Mouse (Mus musculus) testis, adult 2 months (tissue): ENCODE data around the gene Ccr5.

ENCODE experiments used
- CTCF ChIP-seq: fragments of 200-500 bp; IDR thresholded peaks from 2 replicates; pipeline ENCODE4 v1.5.1; 2012; ENCODE audit warnings: low read depth, mild to moderate bottlenecking, inconsistent platforms, low read length, moderate library complexity; ENCODE audit not compliant: control insufficient read depth, insufficient read depth, insufficient replicate concordance
- POLR2A ChIP-seq: fragments of 200-500 bp; IDR thresholded peaks from 2 replicates; pipeline ENCODE4 v1.6.1; 2012; ENCODE audit warnings: low read depth, mild to moderate bottlenecking, inconsistent platforms, low read length, moderate library complexity; ENCODE audit not compliant: control insufficient read depth

- TF ChIP-seq POLR2A (no peak), CTCF (no peak)
Observed at GRCm38 (mm10) chr9:124111997-124112396, 9.3 kb upstream of the Ccr5 start.
